In the genomic region with DNA sequence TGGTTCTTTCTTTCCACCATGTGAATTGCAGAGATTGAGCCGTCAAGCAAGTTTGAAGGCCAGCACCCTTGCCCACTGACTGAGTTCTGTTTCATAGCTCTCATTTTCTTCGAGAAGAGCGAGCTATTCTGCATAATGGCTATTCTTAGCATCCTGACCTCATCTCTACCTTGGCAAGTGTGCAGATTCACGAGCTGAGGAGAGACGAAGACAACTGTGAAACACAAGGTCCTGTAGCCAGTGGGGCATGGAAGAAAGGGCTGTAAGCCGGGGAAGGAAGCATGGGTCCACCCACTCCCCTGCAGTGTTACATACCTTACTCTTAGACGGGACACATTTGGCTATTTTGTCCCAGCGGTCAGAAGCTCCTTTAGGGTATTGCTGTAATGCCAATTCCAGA, we compare ENCODE assay signal across 22 mouse cellular contexts.
A peak's percentile ranks its signal among the peaks of the same experiment; 100 is the strongest.
DNase-seq lines count a peak whose midpoint lies in the region; ATAC-seq and TF ChIP-seq lines count a peak whose summit lies in the region.
"Had no signal": no experiment of that assay in that cellular context is flagged by ENCODE, and none has a peak within 500 bp of the region (broad histone marks: within the 10 kb centered on the region; RNA-seq: fewer than 3 reads in every experiment).

No protein-coding gene starts in this region.

- DNase-seq in heart, adult 11 months: peak; percentile 91
- DNase-seq in heart, postnatal 25 days (ENCODE audit: low spot score): no peak
- DNase-seq in adipocyte (ENCODE audit: low spot score): peak; percentile 12
- DNase-seq in cerebellum, adult 2 months: peak; percentile 53 to 66
- no peak for DNase-seq in MN1 (ENCODE audit: low spot score)
- DNase-seq in urinary bladder, adult 2 months (ENCODE audit: low spot score): no peak
- no peak for DNase-seq in B cell, adult 2 months
- DNase-seq: adrenal gland, postnatal 25 days; kidney, postnatal 4 days; lung, postnatal 36 days; thymus, postnatal 14 days had no signal

- H3K9ac ChIP-seq in heart, embryonic 15.5 days: no peak overlapping the region
- H3K9ac ChIP-seq: hindbrain, embryonic 15.5 days; limb, embryonic 13.5 days; liver, embryonic 15.5 days; stomach, embryonic 15.5 days had no signal

- peak; percentile 45; the same call in 1 of the 2 replicates for ATAC-seq in heart, embryonic 15.5 days (replicated peaks; ENCODE audit: insufficient number of reproducible peaks, insufficient read depth, low FRiP score, low read depth)
- ATAC-seq: CD4-positive, CD25-positive, alpha-beta regulatory T cell, adult 4 months; forebrain, embryonic 16.5 days had no signal

- no peaks in the 10 kb centered on the region for H3K9me3 ChIP-seq in heart, embryonic 15.5 days (replicated peaks)
- H3K9me3 ChIP-seq: embryonic facial prominence, embryonic 10.5 days; hindbrain, embryonic 15.5 days; limb, embryonic 13.5 days; liver, embryonic 15.5 days; midbrain, embryonic 10.5 days; stomach, embryonic 15.5 days had no signal

- H3K27ac ChIP-seq in cerebellum, adult 2 months (ENCODE audit: insufficient read depth, low read length): peak overlapping the region; percentile 44
- peak overlapping the region; percentile 36; the same call in 1 of the 2 replicates for H3K27ac ChIP-seq in heart, embryonic 15.5 days
- H3K27ac ChIP-seq: hindbrain, embryonic 15.5 days; limb, embryonic 13.5 days; liver, embryonic 15.5 days; midbrain, embryonic 10.5 days; stomach, embryonic 15.5 days had no signal

- 17% methylated on average over 8 of the region's 8 CpGs for WGBS in cerebellum, adult 2 months
- WGBS in heart, embryonic 15.5 days: 38% methylated on average over 8 of the region's 8 CpGs

- H3K4me3 ChIP-seq in cerebellum, adult 2 months (replicated peaks; ENCODE audit: insufficient read depth, low read depth, low read length): no peak overlapping the region
- no peak overlapping the region for H3K4me3 ChIP-seq in heart, embryonic 15.5 days
- H3K4me3 ChIP-seq: embryonic facial prominence, embryonic 10.5 days; erythroblast, embryonic 14.5 days; hindbrain, embryonic 15.5 days; left cerebral cortex, adult 2 months; limb, embryonic 13.5 days; liver, embryonic 15.5 days; midbrain, embryonic 10.5 days; stomach, embryonic 15.5 days had no signal

- TF ChIP-seq CTCF in cerebellum, adult 2 months (IDR thresholded peaks at IDR 0.05; ENCODE audit: borderline replicate concordance, insufficient read depth, low read depth, low read length): no peak

- no peak for TF ChIP-seq POLR2A in cerebellum, adult 2 months (IDR thresholded peaks at IDR 0.05; ENCODE audit: borderline replicate concordance, insufficient read depth, low read length)

- no peaks in the 10 kb centered on the region for H3K27me3 ChIP-seq in cerebellum, adult 2 months (ENCODE audit: control insufficient read depth, insufficient read depth, low read length)
- no peaks in the 10 kb centered on the region for H3K27me3 ChIP-seq in heart, embryonic 15.5 days
- H3K27me3 ChIP-seq: hindbrain, embryonic 15.5 days; limb, embryonic 13.5 days; liver, embryonic 15.5 days; stomach, embryonic 15.5 days had no signal

- intact Hi-C loops in heart, postnatal 25 days (cut with DNase I): loop anchor here (10.0 kb wide), 1 partner anchor 794 kb away; no protein-coding TSS in a partner anchor

- H3K4me2 ChIP-seq in heart, embryonic 15.5 days: peak overlapping the region; percentile 2; the same call in 1 of the 2 replicates
- H3K4me2 ChIP-seq: hindbrain, embryonic 15.5 days; limb, embryonic 13.5 days; liver, embryonic 15.5 days; stomach, embryonic 15.5 days had no signal

- peaks cover 28% of the 10 kb centered on the region for H3K4me1 ChIP-seq in cerebellum, adult 2 months (ENCODE audit: control insufficient read depth, insufficient read depth, low read length)
- H3K4me1 ChIP-seq in heart, embryonic 15.5 days (replicated peaks): peaks cover 18% of the 10 kb centered on the region
- H3K4me1 ChIP-seq: midbrain, embryonic 10.5 days; stomach, embryonic 15.5 days had no signal

- H3K36me3 ChIP-seq in heart, embryonic 15.5 days: peaks cover 26% of the 10 kb centered on the region

Comparison
In these comparisons a context has a peak if more than half of its experiments do, and no peak if none do; other contexts are left out.
1. DNase-seq: peak in heart, adult 11 months (single experiment), adipocyte (single experiment) and cerebellum, adult 2 months (2 of 2); none in heart, postnatal 25 days (single experiment), MN1 (single experiment), urinary bladder, adult 2 months (single experiment) and B cell, adult 2 months (0 of 2).